Mouse (Mus musculus): ENCODE data around the gene Gpt2.

GRCm38 (mm10) chr8:85554391-85555180 is 62.2 kb downstream of the Gpt2 start:
- no peak for TF ChIP-seq TCF12 (IDR thresholded peaks at IDR 0.05; ENCODE audit: insufficient read depth, poor library complexity, severe bottlenecking)
- TF ChIP-seq MYOG (IDR thresholded peaks at IDR 0.05; ENCODE audit: control insufficient read depth in 1 of 3, insufficient read depth in 1 of 3, insufficient read length in 2 of 3, low read depth in 2 of 3): no peak
- no peak for TF ChIP-seq POLR2A (IDR thresholded peaks at IDR 0.05; ENCODE audit: insufficient read length, low read depth)
- TF ChIP-seq E2F4 (IDR thresholded peaks at IDR 0.05; ENCODE audit: insufficient read depth): no peak
- TF ChIP-seq POLR2AphosphoS2 (IDR thresholded peaks at IDR 0.05; ENCODE audit: insufficient read length, low read depth): no peak
